Mouse (Mus musculus) right cerebral cortex, adult 2 months (tissue): ENCODE results near the gene Med29.
A peak's percentile ranks its signal among the peaks of the same experiment; 100 is the strongest.

Experiments used
- DNase-seq, 2 experiments: peaks; one replicate each; pipeline ENCODE4 v3.0.0; 2021 to 2022; ENCODE audit warnings: low spot score in 2 of 2

The Med29 gene

DNA sequence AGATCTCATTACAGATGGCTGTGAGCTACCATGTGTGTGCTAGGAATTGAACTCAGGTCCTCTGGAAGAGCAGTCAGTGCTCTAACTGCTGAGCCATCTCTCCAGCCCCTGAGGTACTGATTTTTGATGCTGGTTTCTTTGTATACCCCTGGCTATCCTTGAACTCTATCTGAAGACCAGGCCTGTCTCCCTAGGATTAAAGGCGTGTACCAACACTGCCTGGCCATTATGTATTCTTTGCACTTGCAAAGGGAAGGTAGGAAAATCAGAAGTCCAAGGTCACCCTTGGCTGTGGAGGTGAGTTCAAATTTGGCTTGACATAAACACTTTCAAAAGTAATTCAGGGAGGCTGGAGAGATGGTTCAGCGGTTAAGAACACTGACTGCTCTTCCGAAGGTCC, 37.9 kb downstream of the Med29 start:
- DNase-seq, result no peak

DNA sequence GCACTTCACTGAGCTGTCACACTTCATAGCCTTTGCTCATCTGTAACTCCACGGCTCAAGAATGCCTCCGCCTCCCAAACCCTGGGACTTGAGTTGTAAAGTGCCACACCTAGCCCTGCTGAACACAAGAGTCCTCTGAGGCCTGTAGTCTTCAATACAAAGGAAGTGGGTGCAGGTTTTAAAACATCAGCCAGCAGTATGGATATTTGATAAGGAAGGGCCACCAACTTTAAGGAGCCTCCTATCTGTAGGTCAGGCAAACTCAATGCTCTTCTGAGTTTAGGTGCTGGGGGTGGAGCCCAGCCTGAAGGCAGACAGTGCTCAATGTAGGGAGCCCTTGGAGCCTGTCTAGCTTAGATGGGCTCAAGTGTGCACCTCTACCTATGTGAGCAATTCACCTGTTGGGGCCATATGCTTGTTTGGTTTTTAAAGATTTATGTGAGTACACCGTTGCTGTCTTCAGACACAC, 38.4 kb downstream of the Med29 start:
- DNase-seq, result no peak

DNA sequence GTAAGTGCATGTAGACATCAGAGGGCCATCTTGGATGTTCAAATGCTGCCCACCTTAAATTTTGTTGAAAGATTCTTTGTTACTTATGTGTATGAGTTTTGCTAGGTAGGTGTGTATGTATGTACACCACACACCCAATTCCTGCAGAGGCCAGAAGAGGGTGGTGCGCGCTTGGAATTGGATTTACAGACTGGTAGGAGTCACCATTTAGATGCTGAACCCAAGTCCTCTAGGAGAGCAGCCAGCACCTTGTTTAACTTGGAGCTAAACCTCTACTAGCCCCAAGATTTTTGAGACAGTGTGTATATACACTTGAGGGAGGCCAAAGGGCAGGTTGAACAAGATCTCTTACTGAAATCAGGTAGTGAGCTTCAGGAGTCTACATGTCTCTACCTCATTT, 39.2 kb downstream of the Med29 start:
- no peak for DNase-seq

DNA sequence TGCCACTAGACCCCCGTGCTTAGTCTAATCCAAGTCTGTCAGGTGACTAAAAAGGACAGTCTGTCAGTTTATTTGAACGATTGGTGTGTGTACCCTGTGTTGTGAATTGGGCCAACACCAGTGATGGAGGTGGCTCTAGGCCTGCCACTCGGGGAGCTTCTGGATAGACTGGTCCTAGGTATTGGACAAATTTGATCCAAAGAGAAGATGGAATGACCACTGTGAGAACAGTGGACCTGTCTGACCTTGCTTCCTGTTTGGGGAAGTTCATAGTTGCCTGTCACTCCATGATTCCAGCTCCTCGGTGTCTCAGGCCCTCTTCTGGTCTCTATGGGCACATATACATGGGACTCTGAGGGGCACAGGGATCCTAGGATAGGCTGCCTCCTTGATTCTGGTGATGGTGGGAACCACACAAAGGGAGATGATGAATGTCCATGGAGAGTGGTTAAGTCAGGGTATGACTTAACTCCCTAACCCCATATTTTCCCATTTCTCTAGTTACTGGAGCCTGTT, 40.8 kb downstream of the Med29 start:
- DNase-seq, result no peak

DNA sequence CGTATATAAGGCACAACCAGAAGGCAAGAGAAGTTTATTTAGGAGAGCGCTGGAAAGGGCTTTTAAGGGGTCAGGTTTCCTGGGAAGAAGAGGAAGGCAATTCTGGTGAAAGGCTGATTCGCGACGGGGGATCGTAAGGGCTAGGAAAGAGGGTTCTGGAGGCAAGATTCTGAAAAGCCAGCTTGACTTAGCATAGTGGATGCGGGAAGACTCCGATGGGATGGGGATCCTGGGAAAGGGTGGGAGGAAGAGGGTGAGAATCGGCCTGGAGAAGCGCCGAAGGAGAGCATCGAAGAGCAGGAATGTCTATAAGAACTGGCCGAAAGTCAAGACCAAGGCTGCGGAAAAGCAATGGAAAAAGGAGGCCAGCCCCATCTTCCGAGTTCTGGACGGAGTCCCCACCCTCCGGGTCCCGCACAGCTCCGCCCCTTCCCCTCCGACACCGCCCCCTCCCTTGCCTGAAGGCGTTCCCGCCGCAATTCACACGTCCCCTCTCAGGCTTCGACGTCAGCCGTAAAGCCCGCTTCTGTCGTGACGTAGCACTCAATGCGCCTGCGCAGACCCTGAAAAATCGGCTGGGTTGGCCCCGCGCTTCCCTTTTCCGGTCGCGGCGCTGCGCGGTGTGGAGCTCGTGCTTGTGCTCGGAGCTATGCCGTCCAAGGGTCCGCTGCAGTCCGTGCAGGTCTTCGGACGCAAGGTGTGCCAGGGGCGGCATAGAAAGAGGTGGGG, 42.2 kb downstream of the Med29 start, which contains the start of gene Rps16:
Gene Rps16 (plus strand): TSS at position 498 of the 729 bp plus-strand sequence.
- peak; percentile 97 to 99 for DNase-seq

DNA sequence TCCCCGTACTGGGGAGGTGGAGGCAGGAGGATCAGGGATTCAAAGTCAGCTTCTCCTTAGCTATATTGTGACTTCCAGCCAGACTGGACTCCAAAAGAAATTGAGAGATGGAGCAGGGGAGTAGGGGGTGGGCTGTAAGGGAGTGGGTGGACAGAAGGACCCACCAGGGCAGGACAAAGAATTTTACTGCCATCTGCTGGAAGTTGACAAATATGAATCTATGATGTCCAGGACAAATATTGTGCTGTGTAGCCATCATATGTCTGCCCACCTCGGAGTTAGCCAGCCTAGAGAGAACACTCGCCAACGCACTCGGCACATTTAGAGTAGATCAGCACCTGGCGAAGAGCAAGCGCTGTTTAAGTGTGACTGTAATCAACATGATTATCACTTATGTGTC, 43.9 kb downstream of the Med29 start:
- no peak for DNase-seq

DNA sequence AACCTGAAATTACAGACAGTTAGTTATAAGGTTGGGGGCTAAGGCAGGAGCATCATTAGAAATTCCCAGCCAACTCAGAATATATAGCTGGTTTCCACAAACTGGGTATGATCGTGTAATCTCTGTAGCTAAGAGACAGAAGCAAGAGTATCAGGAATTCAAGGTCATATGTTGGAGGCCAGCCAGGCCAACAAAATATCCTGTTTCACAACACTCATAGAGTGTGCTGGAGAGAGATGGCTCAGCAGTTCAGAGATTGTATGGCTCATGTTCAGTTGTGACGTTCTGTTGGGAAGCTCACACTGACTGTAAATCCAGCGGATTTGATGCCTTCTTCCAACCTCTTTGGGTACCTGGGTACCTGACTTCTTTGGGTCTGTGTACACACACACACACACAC, 44.8 kb downstream of the Med29 start:
- DNase-seq, result no peak

DNA sequence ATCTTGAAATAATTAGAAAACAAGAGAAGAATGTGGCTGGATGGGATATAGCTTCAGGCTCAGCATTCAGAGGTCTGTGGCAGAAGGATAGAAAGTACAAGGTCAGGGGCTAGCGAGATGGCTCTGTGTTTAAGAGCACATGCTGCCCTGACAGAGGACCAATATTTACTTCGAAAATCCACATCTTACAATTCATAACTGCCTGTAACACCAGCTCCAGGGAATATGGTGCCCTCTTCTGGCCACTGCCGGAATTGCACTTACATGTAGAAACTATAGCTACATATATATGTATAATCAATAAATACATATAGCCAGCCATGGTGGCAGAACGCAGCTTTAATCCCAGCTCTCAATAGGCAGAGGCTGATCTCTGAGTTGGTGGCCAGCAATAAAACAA, 47.9 kb downstream of the Med29 start:
- DNase-seq, result peak; percentile 71 to 72

DNA sequence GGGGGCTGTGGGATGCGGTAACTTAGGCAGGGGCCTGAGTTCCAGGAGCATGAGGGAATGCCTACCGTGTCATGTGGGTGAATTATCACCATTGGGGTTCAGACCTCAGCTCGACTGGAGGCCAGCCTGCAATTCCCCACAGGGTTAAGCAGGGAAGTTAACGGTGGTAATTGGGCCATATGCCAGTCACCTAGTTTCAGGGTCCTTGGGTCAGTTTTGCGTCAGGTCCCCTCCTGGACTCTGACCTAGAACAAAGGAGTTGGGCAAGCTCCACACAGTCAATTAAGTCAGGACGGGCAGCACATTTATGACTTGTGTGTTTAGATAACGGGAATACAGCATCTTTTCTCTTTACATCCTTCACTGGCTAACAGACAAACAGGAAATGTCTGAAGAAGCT, 51.1 kb downstream of the Med29 start:
- no peak for DNase-seq

DNA sequence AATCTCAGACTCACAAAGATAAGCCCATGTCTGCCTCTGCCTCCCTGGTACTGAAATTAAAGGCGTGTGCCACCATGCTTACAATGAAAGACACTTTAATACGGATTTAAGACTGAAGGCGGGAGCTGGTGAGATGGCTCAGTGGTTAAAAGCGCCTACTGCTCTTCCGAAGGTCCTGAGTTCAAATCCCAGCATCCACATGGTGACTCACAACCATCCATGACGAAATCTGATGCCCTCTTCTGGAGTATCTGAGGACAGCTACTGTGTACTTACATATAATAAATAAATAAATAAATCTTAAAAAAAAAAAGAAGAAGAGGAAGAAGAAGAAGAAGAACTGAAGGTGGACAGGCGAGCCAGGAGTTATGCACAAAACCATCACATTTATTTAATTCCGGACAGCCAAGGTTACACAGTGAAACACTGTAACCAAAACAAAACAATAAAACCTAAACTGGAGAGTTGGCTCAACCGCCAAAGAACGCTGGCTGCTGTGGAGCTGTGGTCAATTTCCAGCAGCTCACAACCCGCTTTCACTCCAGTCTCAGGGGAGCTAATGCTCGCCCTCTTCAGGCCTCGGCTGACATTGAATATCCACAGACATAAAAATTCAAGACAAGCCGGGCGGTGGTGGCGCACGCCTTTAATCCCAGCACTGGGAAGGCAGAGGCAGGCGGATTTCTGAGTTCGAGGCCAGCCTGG, 53.1 kb downstream of the Med29 start:
- DNase-seq, result peak in 1 of 2 experiments; percentile 32

DNA sequence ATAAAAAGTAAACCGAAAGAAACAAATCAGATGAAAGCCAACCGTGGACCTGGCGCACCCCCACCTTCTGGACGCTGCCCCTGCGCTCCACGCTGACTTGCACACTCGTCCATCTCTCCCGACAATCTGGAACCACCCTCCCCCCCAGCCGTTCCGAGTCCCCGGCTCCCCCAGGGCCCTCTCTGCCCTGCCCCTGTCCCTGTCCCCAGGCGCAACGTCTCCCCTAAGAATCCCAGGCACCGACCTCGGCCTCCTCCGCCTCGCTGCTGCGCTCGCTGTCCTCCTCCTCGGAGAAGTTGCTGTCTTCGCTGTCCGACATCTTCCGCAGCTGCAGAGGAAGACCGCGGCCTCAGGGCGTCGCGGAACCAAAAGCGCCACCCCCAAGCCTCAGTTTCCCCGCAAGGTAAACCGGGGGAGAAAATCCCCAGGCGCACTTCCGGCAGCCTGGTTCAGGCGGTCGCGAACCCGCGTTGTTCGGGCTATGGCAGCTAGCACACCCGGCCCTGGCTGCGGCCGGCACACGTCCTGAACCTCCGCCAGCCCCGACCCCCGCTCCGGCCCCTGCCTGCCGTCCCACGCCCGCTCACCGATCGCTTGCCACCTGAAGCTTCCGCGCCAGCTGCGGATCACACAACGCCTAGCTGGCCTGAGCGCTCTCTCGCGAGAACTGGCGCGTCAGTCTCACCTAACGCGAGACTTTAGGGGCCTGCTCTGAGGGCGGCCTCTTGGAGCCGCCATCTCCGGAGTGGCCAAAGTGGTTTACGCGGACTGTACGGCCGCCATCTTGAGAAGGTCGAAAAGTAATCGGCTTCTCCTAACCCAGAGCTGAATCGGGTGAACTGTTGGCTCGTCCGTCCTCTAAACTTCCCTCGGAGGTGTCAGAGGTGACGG, 54.2 kb downstream of the Med29 start, which contains the start of gene Supt5:
Gene Supt5 (minus strand): TSS at position 639 of the 891 bp plus-strand sequence.
- DNase-seq, result peak; percentile 97
